Mouse (Mus musculus): ENCODE measurements around the gene Stmn1.
A peak's percentile ranks its signal among the peaks of the same experiment; 100 is the strongest.

The Stmn1 gene

DNA sequence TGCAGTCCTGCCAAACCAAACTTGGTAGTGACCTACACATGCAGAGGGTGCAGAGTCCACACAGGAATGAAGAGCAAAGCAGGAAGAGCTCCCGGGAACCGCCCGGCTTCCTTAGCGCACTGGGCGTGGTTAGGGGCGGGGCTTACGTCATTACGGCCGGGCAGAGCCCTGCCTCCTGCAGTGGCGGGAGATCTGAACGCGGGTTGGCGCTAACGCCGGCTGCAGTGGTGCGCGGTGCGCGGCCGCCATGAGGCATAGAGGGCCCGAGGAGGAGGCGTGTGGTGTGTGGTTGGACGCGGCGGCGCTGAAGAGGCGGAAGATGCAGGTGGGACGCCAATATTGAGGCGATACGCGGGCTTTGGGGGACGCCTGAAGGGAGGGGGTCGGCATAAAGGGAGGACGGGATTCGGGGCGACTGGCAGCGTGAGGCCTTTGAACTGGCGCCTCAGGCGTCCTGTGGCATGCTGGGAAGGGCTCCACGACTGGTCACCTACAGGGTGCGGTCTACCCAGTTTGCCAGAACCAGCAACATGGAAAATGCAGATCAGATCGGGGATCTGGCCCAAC lies 42.8 kb downstream of the Stmn1 start, which contains the start of gene Aunip:
Aunip (plus strand) TSS at position 155 of the 567 bp plus-strand sequence.
- ATAC-seq (ENCODE audit: insufficient number of reproducible peaks, low FRiP score, low TSS enrichment) = peak; percentile 77

GRCm38 (mm10) chr4:134511730-134512129 lies 43.6 kb downstream of the Stmn1 start:
- ATAC-seq (ENCODE audit: insufficient number of reproducible peaks, low FRiP score, low TSS enrichment) = no peak

GRCm38 (mm10) chr4:134512798-134513197 lies 44.7 kb downstream of the Stmn1 start:
- ATAC-seq (ENCODE audit: insufficient number of reproducible peaks, low FRiP score, low TSS enrichment) = no peak

- ATAC-seq (ENCODE audit: insufficient number of reproducible peaks, low FRiP score, low TSS enrichment) = no peak
Observed at GRCm38 (mm10) chr4:134514309-134514930, 46.3 kb downstream of the Stmn1 start.

- no peak for ATAC-seq (ENCODE audit: insufficient number of reproducible peaks, low FRiP score, low TSS enrichment)
Observed at GRCm38 (mm10) chr4:134515614-134516013, 47.5 kb downstream of the Stmn1 start.

DNA sequence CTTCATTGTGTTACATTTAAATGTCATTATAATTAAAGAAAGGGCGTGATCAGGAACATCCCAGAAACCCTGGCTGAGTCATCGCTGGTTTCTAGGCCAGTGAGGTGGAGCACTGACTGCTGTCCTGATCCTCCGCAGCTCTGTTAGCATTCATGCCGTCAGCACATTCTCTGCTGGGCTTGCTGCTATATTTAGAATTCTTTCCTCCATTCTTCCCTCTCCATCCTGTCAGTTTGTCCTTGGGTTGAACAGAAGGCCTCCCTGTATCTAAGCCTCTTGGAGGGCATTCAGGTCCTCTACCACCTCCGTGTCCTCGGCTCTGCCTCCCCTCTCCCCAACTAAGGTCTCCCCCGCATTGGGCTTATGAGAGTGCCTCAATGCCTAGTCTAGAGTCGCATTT lies 48.9 kb downstream of the Stmn1 start:
- no peak; the same call in 1 of the 2 replicates for ATAC-seq (ENCODE audit: insufficient number of reproducible peaks, low FRiP score, low TSS enrichment)

DNA sequence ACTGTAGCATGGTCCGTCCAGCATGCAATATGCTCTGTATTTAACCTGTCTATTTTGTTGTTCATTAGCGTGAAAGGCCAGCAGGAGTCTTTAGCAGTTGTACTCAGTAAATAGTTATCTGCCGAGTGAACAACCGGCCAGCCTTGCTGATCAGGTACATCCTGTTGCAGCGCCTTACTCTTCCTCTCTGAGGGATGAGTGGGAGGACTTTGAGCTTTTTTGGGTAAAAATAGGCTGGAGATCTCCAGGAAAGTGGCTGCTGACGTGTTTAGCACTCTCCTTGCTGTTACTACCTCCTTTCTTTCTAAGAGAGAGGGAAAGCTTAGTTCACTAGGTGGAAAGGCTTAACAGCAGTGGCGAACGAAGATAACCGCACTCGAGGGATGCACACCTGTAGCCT lies 49.6 kb downstream of the Stmn1 start:
- ATAC-seq (ENCODE audit: insufficient number of reproducible peaks, low FRiP score, low TSS enrichment) = no peak

- no peak for ATAC-seq (ENCODE audit: insufficient number of reproducible peaks, low FRiP score, low TSS enrichment)
Observed at GRCm38 (mm10) chr4:134518541-134518940, 50.4 kb downstream of the Stmn1 start.

- ATAC-seq (ENCODE audit: insufficient number of reproducible peaks, low FRiP score, low TSS enrichment) = no peak
Observed at GRCm38 (mm10) chr4:134519281-134519680, 51.2 kb downstream of the Stmn1 start.
